Comparison of ENCODE assay signal across 14 mouse cellular contexts in the genomic region with DNA sequence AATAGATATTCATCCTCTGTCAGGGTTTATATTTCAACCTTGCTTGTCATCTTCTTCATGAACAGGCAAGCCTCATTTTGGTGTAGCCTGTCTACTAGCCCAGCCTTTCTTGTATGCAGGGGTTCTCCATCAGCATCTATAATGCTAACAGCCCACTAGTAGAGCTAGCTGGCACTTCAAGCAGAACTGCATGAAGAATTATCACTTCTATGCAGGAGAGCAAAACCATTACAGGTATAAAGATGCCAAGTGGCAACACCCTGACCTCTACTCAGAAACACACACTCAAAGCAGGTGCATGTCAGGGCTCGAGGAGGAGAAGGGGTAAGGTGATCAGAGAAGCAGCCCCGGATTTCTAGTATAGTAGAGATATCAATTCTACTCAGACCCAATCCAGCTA.
DNase-seq lines count a peak whose midpoint lies in the region; ATAC-seq and TF ChIP-seq lines count a peak whose summit lies in the region.
"Had no signal": no experiment of that assay in that cellular context is flagged by ENCODE, and none has a peak within 500 bp of the region (broad histone marks: within the 10 kb centered on the region; RNA-seq: fewer than 3 reads in every experiment).

No protein-coding gene starts in this region.

- no peak for TF ChIP-seq CTCF in heart, adult 2 months (IDR thresholded peaks at IDR 0.05)
- no peak for TF ChIP-seq CTCF in hindbrain, postnatal 0 days (IDR thresholded peaks at IDR 0.05; ENCODE audit: low read depth)
- TF ChIP-seq CTCF in olfactory bulb, adult 2 months (IDR thresholded peaks at IDR 0.05; ENCODE audit: insufficient read depth, low read depth, low read length), result no peak

- DNase-seq in heart, adult 2 months, result no peak
- DNase-seq in right cerebral cortex, postnatal 25 days, result peak; percentile 45
- no peak for DNase-seq in right cerebral cortex, postnatal 36 days (ENCODE audit: low spot score in 2 of 2)
- DNase-seq in hindbrain, postnatal 0 days (ENCODE audit: low spot score), result no peak
- DNase-seq in cerebellum, adult 11 months, result no peak
- no peak for DNase-seq in layer of hippocampus, adult 9-11 months
- DNase-seq: adrenal gland, postnatal 25 days; kidney, adult 8-10 months; thymus, postnatal 14 days had no signal

- no peak overlapping the region; the same call in 1 of the 2 replicates for H3K9ac ChIP-seq in heart, embryonic 13.5 days
- no peak overlapping the region for H3K9ac ChIP-seq in heart, adult 2 months (ENCODE audit: low read depth, low read length)
- H3K9ac ChIP-seq in hindbrain, postnatal 0 days (replicated peaks; ENCODE audit: low read length), result peak overlapping the region; percentile 35; the same call in 1 of the 2 replicates
- H3K9ac ChIP-seq: embryonic facial prominence, embryonic 12.5 days; lung, embryonic 15.5 days had no signal

- no peak for TF ChIP-seq EP300 in heart, adult 2 months (IDR thresholded peaks at IDR 0.05; ENCODE audit: insufficient read depth, low read depth, low read length)

- H3K4me3 ChIP-seq in heart, embryonic 13.5 days, result peak overlapping the region; percentile 24; the same call in 1 of the 2 replicates
- no peak overlapping the region for H3K4me3 ChIP-seq in heart, adult 2 months
- peak overlapping the region; percentile 36 for H3K4me3 ChIP-seq in hindbrain, postnatal 0 days (ENCODE audit: low read length)
- peak overlapping the region; percentile 41 for H3K4me3 ChIP-seq in olfactory bulb, adult 2 months (ENCODE audit: insufficient read depth, low read depth, low read length)
- H3K4me3 ChIP-seq: embryonic facial prominence, embryonic 12.5 days; lung, embryonic 15.5 days had no signal

- ATAC-seq in heart, embryonic 13.5 days (ENCODE audit: extremely low read depth, insufficient number of reproducible peaks, low FRiP score, low TSS enrichment), result no peak
- no peak for ATAC-seq in hindbrain, postnatal 0 days

- H3K4me1 ChIP-seq in heart, embryonic 13.5 days, result peaks cover 52% of the 10 kb centered on the region
- H3K4me1 ChIP-seq in heart, adult 2 months (ENCODE audit: control insufficient read depth, insufficient read depth, low read length), result peaks cover 9% of the 10 kb centered on the region
- no peaks in the 10 kb centered on the region for H3K4me1 ChIP-seq in hindbrain, postnatal 0 days (ENCODE audit: insufficient read depth, low read length)
- H3K4me1 ChIP-seq in olfactory bulb, adult 2 months (ENCODE audit: control insufficient read depth, insufficient read depth, low read length), result peaks cover 5% of the 10 kb centered on the region; the same call in 1 of the 2 replicates

- peak overlapping the region; percentile 58 for H3K4me2 ChIP-seq in heart, embryonic 13.5 days
- H3K4me2 ChIP-seq in hindbrain, postnatal 0 days (ENCODE audit: low read depth, low read length), result peak overlapping the region; percentile 59
- H3K4me2 ChIP-seq: embryonic facial prominence, embryonic 12.5 days; liver, embryonic 11.5 days; lung, embryonic 15.5 days had no signal

- H3K27me3 ChIP-seq in heart, embryonic 13.5 days (replicated peaks), result no peaks in the 10 kb centered on the region
- H3K27me3 ChIP-seq in heart, adult 2 months (ENCODE audit: control insufficient read depth, insufficient read depth, low read length), result no peaks in the 10 kb centered on the region
- no peaks in the 10 kb centered on the region for H3K27me3 ChIP-seq in hindbrain, postnatal 0 days (ENCODE audit: insufficient read depth, low read length)
- H3K27me3 ChIP-seq: embryonic facial prominence, embryonic 12.5 days; lung, embryonic 15.5 days had no signal

- no peaks in the 10 kb centered on the region for H3K36me3 ChIP-seq in heart, embryonic 13.5 days
- H3K36me3 ChIP-seq in heart, adult 2 months (ENCODE audit: control insufficient read depth, insufficient read depth, low read length), result no peaks in the 10 kb centered on the region; the same call in 1 of the 2 replicates
- no peaks in the 10 kb centered on the region for H3K36me3 ChIP-seq in hindbrain, postnatal 0 days (ENCODE audit: insufficient read depth, low read length)
- H3K36me3 ChIP-seq: embryonic facial prominence, embryonic 12.5 days; lung, embryonic 15.5 days had no signal

- no peak overlapping the region for H3K27ac ChIP-seq in heart, embryonic 13.5 days (replicated peaks)
- no peak overlapping the region for H3K27ac ChIP-seq in heart, adult 2 months
- H3K27ac ChIP-seq in hindbrain, postnatal 0 days, result no peak overlapping the region
- H3K27ac ChIP-seq in olfactory bulb, adult 2 months (ENCODE audit: insufficient read depth, low read depth, low read length), result peak overlapping the region; percentile 87
- H3K27ac ChIP-seq: embryonic facial prominence, embryonic 12.5 days; lung, embryonic 15.5 days had no signal

- intact Hi-C loops in heart, adult 2 months (cut with DNase I), result loop anchor here (5.0 kb wide), 4 partner anchors 78 to 218 kb away; no protein-coding TSS in a partner anchor

- no peak for TF ChIP-seq POLR2A in heart, adult 2 months (IDR thresholded peaks at IDR 0.05; ENCODE audit: insufficient read depth, low read depth, low read length)
- TF ChIP-seq POLR2A in olfactory bulb, adult 2 months (IDR thresholded peaks at IDR 0.05; ENCODE audit: insufficient read depth, low read depth, low read length), result no peak

- H3K79me2 ChIP-seq in heart, adult 2 months (replicated peaks; ENCODE audit: control insufficient read depth, insufficient read depth, low read length), result no peaks in the 10 kb centered on the region; the same call in 1 of the 2 replicates

- WGBS in heart, embryonic 13.5 days, result 63% methylated on average over 2 of the region's 2 CpGs
- 96% methylated on average over 2 of the region's 2 CpGs for WGBS in heart, adult 2 months
- 63% methylated on average over 2 of the region's 2 CpGs for WGBS in hindbrain, postnatal 0 days
- 26% methylated on average over 2 of the region's 2 CpGs for WGBS in olfactory bulb, adult 2 months

- no peaks in the 10 kb centered on the region for H3K9me3 ChIP-seq in heart, embryonic 13.5 days
- no peaks in the 10 kb centered on the region for H3K9me3 ChIP-seq in hindbrain, postnatal 0 days (ENCODE audit: low read length)
- H3K9me3 ChIP-seq: embryonic facial prominence, embryonic 12.5 days; lung, embryonic 15.5 days had no signal
